Mouse (Mus musculus) embryonic fibroblast, embryonic 13.5 days (primary cell): ENCODE measurements around the gene Gps2.

Experiments
- CTCF ChIP-seq: IDR thresholded peaks from 2 replicates; pipeline ENCODE4 v1.5.1; 2011; ENCODE audit warnings: mild to moderate bottlenecking, control low read depth, low read length, moderate library complexity, borderline replicate concordance; ENCODE audit not compliant: insufficient read depth
- POLR2A ChIP-seq: IDR thresholded peaks from 2 replicates; pipeline ENCODE4 v1.6.1; 2011; ENCODE audit warnings: low read depth, mild to moderate bottlenecking, control low read depth, low read length, moderate library complexity

- TF ChIP-seq POLR2A = no peak
- no peak for TF ChIP-seq CTCF
Observed at GRCm38 (mm10) chr11:69953267-69953915, 39.7 kb downstream of the Gps2 start.
